Mouse (Mus musculus) bone marrow, adult 2 months (tissue): Measurements from ENCODE around the gene Snx11. TPM values are rescaled to one million over a fixed set of nuclear protein-coding genes. Genes with fewer than 3 reads are reported as not detected.

Experiments
- H3K27ac ChIP-seq: fragments of 200-500 bp; 2 replicates; pipeline ENCODE4 v1.5.1; 2012; ENCODE audit warnings: low read depth, mild to moderate bottlenecking, control low read depth, inconsistent platforms, low read length; ENCODE audit not compliant: control insufficient read depth, poor library complexity, insufficient read depth
- H3K4me1 ChIP-seq: fragments of 200-500 bp; 2 replicates; pipeline ENCODE4 v1.6.1; 2011; ENCODE audit warnings: low read length; ENCODE audit not compliant: control insufficient read depth, insufficient read depth
- H3K4me3 ChIP-seq: fragments of 200-500 bp; replicated peaks from 2 replicates; pipeline ENCODE3; 2011; ENCODE audit warnings: mild to moderate bottlenecking, low read depth, low read length, control low read depth; ENCODE audit not compliant: control insufficient read depth
- CTCF ChIP-seq: fragments of 200-500 bp; IDR thresholded peaks from 2 replicates; pipeline ENCODE4 v1.5.1; 2011; ENCODE audit warnings: low read length, control low read depth; ENCODE audit not compliant: control insufficient read depth, insufficient read depth
- POLR2A ChIP-seq: fragments of 200-500 bp; IDR thresholded peaks from 2 replicates; pipeline ENCODE4 v1.6.1; 2011; ENCODE audit warnings: low read depth, mild to moderate bottlenecking, control low read depth, low read length, borderline replicate concordance; ENCODE audit not compliant: control insufficient read depth
- WGBS: fragments of 180-500 bp; shearing (Covaris S2); methylation state at CpG from one replicate; pipeline ENCODE4 v1.1.7; 2018; 5-methylcytosine and 5-hydroxymethylcytosine counted together
- polyA plus RNA-seq: library from polyadenylated mRNA; stranded (reverse); fragments of >200 nt; gene quantifications from 2 replicates; pipeline ENCODE4 v1.2.4, GENCODE M21; 2011; ENCODE audit warnings: low replicate concordance; ENCODE audit not compliant: missing spikeins, insufficient read depth, insufficient read length

Snx11 gene
- polyA plus RNA-seq, 1 experiment, result 37.0 TPM

DNA sequence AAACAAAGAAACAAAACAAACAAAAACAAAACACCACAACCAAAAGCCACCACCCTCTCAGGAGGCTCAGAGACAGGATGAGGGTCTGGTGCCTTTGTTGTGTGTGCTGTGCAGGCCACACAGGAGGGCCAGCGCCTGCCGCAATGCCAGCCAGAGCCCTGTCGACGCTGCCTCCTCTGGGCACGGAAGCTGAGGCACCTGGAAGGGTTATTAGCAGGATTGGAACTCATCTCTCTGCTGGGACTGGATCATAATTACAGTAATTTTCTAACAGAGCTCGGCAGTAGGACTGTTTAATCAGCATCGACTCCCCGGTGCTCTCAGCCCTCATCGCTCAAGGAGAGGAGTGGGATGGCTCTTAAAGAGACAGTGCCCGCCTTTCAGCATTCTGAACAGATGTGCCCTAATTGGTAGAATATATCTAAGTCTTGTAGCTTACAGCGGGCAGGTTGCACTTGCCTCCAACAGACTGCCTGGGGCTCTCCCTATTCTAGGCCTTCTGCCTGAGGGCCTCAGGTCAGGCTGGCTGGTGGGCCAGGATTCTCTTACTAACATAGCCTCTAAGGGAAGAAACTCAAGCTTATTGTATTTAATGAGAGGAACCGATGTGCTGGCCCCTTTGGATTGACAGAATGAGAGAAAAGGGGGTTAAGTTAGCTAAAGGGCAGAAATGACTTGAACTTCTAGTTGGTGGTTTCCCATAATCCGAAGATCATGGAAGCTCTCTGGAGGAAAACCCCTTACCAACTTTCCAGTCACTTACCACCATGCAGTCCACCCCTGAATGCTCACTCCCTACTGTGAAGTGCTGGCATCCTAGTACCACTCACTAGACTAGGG lies 12.6 kb downstream of the Snx11 start:
- peak overlapping the region; percentile 66 for H3K27ac ChIP-seq
- TF ChIP-seq CTCF (no peak), POLR2A (no peak)
- no peak overlapping the region for H3K4me3 ChIP-seq
- 80% methylated on average over 13 of the region's 13 CpGs for WGBS
- H3K4me1 ChIP-seq, result peaks cover 3% of the 10 kb centered on the region; the same call in 1 of the 2 replicates

DNA sequence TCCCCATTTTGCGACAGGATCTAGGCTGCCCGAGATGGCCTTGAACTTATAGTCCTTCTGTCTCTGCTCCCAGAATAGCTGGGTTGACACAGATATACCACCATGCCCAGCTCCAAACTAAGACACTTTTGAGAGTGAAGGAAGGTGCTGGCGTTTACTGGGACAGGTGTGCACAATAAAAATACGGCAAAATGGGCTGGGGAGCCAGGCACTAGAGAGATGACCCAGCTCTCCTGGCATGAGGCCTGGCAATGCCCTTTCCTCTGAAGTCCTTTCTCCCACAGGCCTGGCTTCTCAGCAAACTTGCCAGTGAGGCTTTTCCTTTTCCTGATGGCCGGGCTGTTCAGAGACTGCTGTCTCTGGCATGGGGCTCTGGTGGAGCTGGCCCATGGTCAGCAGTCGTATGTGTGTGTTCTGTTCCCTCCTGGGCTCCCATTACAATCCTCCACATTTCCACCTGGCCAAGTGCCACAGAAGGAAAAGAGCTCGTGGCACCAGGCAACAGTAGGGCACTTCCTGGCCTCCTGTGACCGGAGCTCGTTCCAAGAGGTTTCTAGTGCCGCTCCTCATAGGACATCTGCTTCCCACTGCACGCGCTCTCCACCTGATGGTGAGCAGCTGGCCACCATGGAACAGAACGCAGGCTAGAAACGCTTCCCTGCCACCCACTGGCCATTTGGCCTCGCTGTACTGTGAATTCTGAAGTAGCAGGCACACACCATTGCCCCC lies 14.5 kb downstream of the Snx11 start:
- 73% methylated on average over 15 of the region's 15 CpGs for WGBS
- no peak for TF ChIP-seq POLR2A
- TF ChIP-seq CTCF, result no peak

DNA sequence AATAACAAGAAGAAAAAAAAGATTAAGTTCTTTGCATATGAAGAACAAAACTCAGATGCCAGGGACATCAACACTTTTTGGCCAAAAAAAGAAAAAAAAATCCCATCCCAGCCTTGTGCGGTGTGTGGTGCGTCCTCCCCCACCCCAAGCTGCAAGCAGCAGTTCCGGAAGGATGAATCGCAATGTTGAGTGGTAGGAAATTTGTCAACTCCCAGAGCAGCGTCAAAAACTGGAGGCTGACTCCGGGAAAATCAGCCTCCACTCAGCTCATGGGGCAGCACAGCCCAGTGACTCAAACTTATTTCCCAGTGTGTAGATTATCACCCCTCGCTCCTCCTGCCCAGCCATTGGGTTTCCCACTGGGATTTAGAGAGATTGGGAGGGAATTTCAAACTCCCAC lies 15.4 kb downstream of the Snx11 start:
- TF ChIP-seq POLR2A, result no peak
- TF ChIP-seq CTCF, result no peak
- 60% methylated on average over 7 of the region's 7 CpGs for WGBS
- Histone ChIP-seq H3K4me1 (peaks cover 3% of the 10 kb centered on the region; the same call in 1 of the 2 replicates), H3K27ac (no peak overlapping the region; the same call in 1 of the 2 replicates), H3K4me3 (no peak overlapping the region)

More for the DNA sequence above, 14.5 kb downstream of the Snx11 start:
- Histone ChIP-seq H3K27ac (peak overlapping the region; percentile 1; the same call in 1 of the 2 replicates), H3K4me3 (no peak overlapping the region), H3K4me1 (peaks cover 3% of the 10 kb centered on the region; the same call in 1 of the 2 replicates)

- 39% methylated on average over 3 of the region's 3 CpGs for WGBS
- H3K4me3 ChIP-seq, result no peak overlapping the region
- no peak for TF ChIP-seq POLR2A
- peak; percentile 65 for TF ChIP-seq CTCF
- no peaks in the 10 kb centered on the region; the same call in 1 of the 2 replicates for H3K4me1 ChIP-seq
- no peak overlapping the region for H3K27ac ChIP-seq
These were observed 17.3 kb downstream of the Snx11 start for GRCm38 (mm10) chr11:96760042-96760441.

DNA sequence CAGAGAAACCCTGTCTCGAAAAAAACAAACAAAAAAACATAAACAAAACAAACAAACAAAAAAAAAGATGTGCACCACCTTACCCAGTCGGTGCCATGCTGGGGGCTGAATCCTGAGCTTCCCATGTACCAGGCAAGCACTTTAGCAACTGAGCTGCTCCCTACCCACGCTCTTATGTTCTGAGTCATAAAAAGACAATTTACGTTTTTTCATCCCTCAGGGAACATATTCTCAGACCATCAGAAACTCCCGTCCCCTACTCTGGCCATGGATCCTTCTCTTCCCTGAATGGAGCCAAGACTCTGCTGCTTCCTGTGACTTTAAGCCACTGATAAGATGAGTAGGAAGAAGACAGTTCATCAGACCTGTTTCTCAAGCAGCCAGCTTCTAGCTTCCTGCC lies 19.0 kb downstream of the Snx11 start:
- H3K27ac ChIP-seq, result no peak overlapping the region
- WGBS, result 71% methylated on average over 5 of the region's 5 CpGs
- no peak for TF ChIP-seq CTCF
- H3K4me1 ChIP-seq, result no peaks in the 10 kb centered on the region
- H3K4me3 ChIP-seq, result no peak overlapping the region

- no peaks in the 10 kb centered on the region for H3K4me1 ChIP-seq
- 50% methylated on average over 4 of the region's 4 CpGs for WGBS
- no peak overlapping the region for H3K27ac ChIP-seq
- no peak for TF ChIP-seq POLR2A
- TF ChIP-seq CTCF, result no peak
- no peak overlapping the region for H3K4me3 ChIP-seq
These were observed 19.9 kb downstream of the Snx11 start for GRCm38 (mm10) chr11:96757421-96757820.

DNA sequence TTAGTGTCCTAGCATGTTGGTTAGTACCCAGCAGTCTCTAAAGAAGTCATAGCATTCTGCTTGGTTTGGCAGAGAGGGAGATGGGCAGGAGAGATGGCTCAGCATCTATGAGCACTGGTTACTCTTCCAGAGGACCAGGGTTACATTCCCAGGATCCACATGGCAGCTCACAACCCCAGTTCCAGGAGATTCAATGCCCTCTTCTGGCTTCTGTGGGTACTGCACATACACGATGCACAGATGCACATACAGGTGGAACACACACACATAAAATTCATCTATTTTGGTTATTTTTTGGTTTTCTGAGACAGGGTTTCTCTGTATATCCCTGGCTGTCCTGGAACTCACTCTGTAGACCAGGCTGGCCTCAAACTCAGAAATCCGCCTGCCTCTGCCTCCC lies 22.1 kb downstream of the Snx11 start:
- Histone ChIP-seq H3K4me1 (no peaks in the 10 kb centered on the region), H3K4me3 (no peak overlapping the region), H3K27ac (no peak overlapping the region)
- 98% methylated on average over 2 of the region's 2 CpGs for WGBS
- TF ChIP-seq POLR2A (no peak), CTCF (no peak)

DNA sequence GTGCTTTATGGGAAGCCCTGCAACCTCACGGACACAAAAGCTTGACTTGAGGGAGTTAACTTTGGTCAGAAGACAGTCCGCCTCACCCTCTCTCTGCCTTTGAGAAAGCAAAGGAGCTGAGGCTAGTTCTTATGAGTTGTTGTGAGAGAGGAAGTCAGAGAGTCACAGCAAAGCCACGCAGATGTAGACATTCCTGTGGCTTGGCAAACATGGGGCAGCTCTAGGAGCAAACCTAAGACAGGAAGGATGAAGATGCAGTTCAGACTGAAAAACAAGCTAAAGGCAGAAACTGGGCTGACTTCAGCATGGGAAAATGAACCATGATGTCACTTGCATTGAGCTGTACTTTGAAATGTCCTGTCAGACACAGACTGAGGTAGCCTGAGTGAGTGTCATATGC lies 29.8 kb downstream of the Snx11 start:
- H3K27ac ChIP-seq, result no peak overlapping the region
- 37% methylated on average over 3 of the region's 3 CpGs for WGBS
- H3K4me1 ChIP-seq, result no peaks in the 10 kb centered on the region
- no peak for TF ChIP-seq CTCF
- TF ChIP-seq POLR2A, result no peak
- no peak overlapping the region for H3K4me3 ChIP-seq
